Mouse (Mus musculus) liver, embryonic 14.5 days (tissue): ENCODE results near the gene Necab2. TPM values are rescaled to one million over a fixed set of nuclear protein-coding genes. Genes with fewer than 3 reads are reported as not detected.

Source experiments
- ATAC-seq: fragments of 200-750 bp; cut with Nextera tagmentation; 2 replicates; pipeline ENCODE4 v1.8.0; 2017; ENCODE audit warnings: moderate number of reproducible peaks, mild to moderate bottlenecking, moderate library complexity; ENCODE audit not compliant: insufficient read depth
- DNase-seq, 3 experiments: peaks; one replicate each; pipeline ENCODE4 v3.0.0-alpha.2; 2012 to 2013; ENCODE audit warnings: low read depth in 3 of 3, low spot score in 3 of 3
- H3K27ac ChIP-seq: fragments of 300-500 bp; sonication (generic); 2 replicates; pipeline ENCODE4 v1.5.1; 2014; ENCODE audit warnings: moderate library complexity, mild to moderate bottlenecking, control low read depth, inconsistent platforms
- H3K27me3 ChIP-seq: fragments of 300-500 bp; sonication (generic); 2 replicates; pipeline ENCODE4 v1.6.1; 2014; ENCODE audit warnings: mild to moderate bottlenecking, low read length, moderate library complexity; ENCODE audit not compliant: control insufficient read depth, insufficient read depth
- H3K36me3 ChIP-seq: fragments of 300-500 bp; sonication (generic); replicated peaks from 2 replicates; pipeline ENCODE4 v1.6.1; 2014; ENCODE audit warnings: low read depth; ENCODE audit not compliant: control insufficient read depth, insufficient read depth
- H3K4me1 ChIP-seq, 2 experiments: fragments of 200-500 bp in 1 of 2; fragments of 300-500 bp in 1 of 2; sonication (generic) in 1 of 2; replicated peaks; 2 replicates each; pipeline ENCODE4 v1.6.1; 2012 to 2014; ENCODE audit warnings: antibody characterized with exemption in 1 of 2, inconsistent platforms in 1 of 2, low read length in 1 of 2; ENCODE audit not compliant: control insufficient read depth in 2 of 2, insufficient read depth in 2 of 2
- H3K4me2 ChIP-seq: fragments of 300-500 bp; sonication (generic); 2 replicates; pipeline ENCODE4 v1.6.1; 2014; ENCODE audit warnings: low read depth, mild to moderate bottlenecking, control low read depth, moderate library complexity
- H3K4me3 ChIP-seq, 2 experiments: fragments of 200-500 bp in 1 of 2; fragments of 300-500 bp in 1 of 2; sonication (generic) in 1 of 2; 2 replicates each; pipeline ENCODE4 v1.5.1; 2012 to 2014; ENCODE audit warnings: low read depth in 2 of 2, low read length in 2 of 2, mild to moderate bottlenecking in 2 of 2, control low read depth in 1 of 2, inconsistent platforms in 1 of 2, moderate library complexity in 1 of 2; ENCODE audit not compliant: insufficient read depth in 1 of 2
- H3K9ac ChIP-seq: fragments of 300-500 bp; sonication (generic); replicated peaks from 2 replicates; pipeline ENCODE4 v1.6.1; 2014; ENCODE audit warnings: mild to moderate bottlenecking, control low read depth, moderate library complexity
- H3K9me3 ChIP-seq: fragments of 300-500 bp; sonication (generic); 2 replicates; pipeline ENCODE4 v1.6.1; 2016; ENCODE audit warnings: low read length, mixed read lengths; ENCODE audit not compliant: control insufficient read depth
- CTCF ChIP-seq: IDR thresholded peaks from 2 replicates; pipeline ENCODE4 v1.5.1; 2016; ENCODE audit warnings: antibody characterized with exemption, low read depth, control low read depth
- EP300 ChIP-seq: IDR thresholded peaks from 2 replicates; pipeline ENCODE4 v1.6.1; 2016; ENCODE audit warnings: antibody characterized with exemption, low read depth
- WGBS: fragments of 180-500 bp; shearing (Covaris S2); extraction: QIAGEN DNeasy Blood & Tissue Kit; methylation state at CpG from one replicate; pipeline ENCODE4 v1.1.7; 2014; ENCODE audit not compliant: insufficient replicate concordance; 5-methylcytosine and 5-hydroxymethylcytosine counted together
- polyA plus RNA-seq, 2 experiments: library from polyadenylated mRNA; depleted of rRNA in 1 of 2; stranded (reverse) in 1 of 2; unstranded in 1 of 2; fragments of >200 nt; fragmentation: Nextera tagmentation in 1 of 2; extraction: Ambion mirVana in 1 of 2; gene quantifications; 2 replicates each; pipeline versions ENCODE4 v1.2.1 to v1.2.3; 2012 to 2014

The Necab2 gene
- polyA plus RNA-seq, 2 experiments = 0.06 TPM; not detected in 1

DNA sequence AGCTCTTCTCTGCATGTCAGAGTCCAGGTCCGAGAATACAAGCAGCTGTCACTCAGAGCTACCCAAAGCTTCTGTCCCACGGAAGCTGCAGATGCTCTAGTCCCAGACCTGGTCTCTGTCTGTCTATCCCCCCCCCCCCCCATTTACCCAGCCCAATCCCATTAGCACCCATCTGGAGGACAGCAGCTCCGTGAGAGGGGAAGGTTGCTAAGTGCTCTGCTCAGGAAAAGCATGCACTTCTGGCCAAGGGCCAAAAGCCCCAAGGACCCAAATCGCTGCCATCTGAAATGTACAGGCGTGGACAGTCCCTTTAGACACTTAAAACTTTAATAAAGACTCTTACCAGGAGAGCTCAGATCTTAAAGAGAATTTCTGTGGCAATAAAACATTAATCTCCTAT lies 70.2 kb downstream of the Necab2 start:
- Histone ChIP-seq H3K27ac (no peak overlapping the region), H3K27me3 (no peaks in the 10 kb centered on the region), H3K9me3 (no peaks in the 10 kb centered on the region), H3K9ac (no peak overlapping the region), H3K4me2 (no peak overlapping the region), H3K36me3 (peaks cover 70% of the 10 kb centered on the region), H3K4me1 (no peaks in the 10 kb centered on the region; a peak in 1 of 4 replicates), H3K4me3 (no peak overlapping the region)
- ATAC-seq (no peak), DNase-seq (no peak)
- WGBS = 73% methylated on average over 5 of the region's 5 CpGs
- TF ChIP-seq CTCF (no peak), EP300 (no peak)

DNA sequence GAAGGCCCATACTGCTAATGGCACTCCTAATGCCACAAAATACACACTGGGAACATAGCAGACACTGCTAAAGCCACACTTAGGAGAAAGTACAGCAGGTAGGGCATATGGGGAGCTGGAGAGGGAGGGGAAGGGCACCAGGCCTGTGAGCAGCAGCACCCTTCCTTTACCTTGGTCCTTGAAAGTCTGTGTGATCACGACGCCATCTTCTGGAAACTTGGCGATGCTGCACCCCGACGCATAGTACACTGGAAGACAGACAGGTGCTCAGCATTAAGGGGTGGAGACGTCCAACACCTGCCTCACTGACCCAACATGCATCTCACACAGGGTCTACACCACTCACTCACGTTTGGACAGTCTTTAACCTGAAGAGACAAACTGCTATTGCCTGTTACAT lies 73.6 kb downstream of the Necab2 start:
- Histone ChIP-seq H3K9ac (no peak overlapping the region), H3K27me3 (no peaks in the 10 kb centered on the region), H3K4me3 (no peak overlapping the region), H3K4me2 (no peak overlapping the region), H3K36me3 (peaks cover 77% of the 10 kb centered on the region), H3K9me3 (no peaks in the 10 kb centered on the region), H3K27ac (no peak overlapping the region), H3K4me1 (no peaks in the 10 kb centered on the region; a peak in 1 of 4 replicates)
- ATAC-seq (no peak), DNase-seq (no peak)
- TF ChIP-seq EP300 (no peak), CTCF (peak; percentile 47)
- WGBS = 73% methylated on average over 7 of the region's 7 CpGs

Other genes starting within 250 kb of the Necab2 start
- gene Hsbp1, start 102.2 kb upstream of the Necab2 start, polyA plus RNA-seq (2012; rRNA removed) = 29.8 and 54.1 TPM in 2 replicates
- gene Hsbp1, start 102.2 kb upstream of the Necab2 start, polyA plus RNA-seq (2014; fragmentation: Nextera tagmentation; extraction: Ambion mirVana) = 78.0 and 79.4 TPM in 2 replicates
- gene Mlycd, start 51.8 kb upstream of the Necab2 start, polyA plus RNA-seq (2012; rRNA removed) = 6.0 and 6.4 TPM in 2 replicates
- gene Mlycd, start 51.8 kb upstream of the Necab2 start, polyA plus RNA-seq (2014; fragmentation: Nextera tagmentation; extraction: Ambion mirVana) = 8.1 and 9.6 TPM in 2 replicates
- gene Osgin1, start 12.6 kb upstream of the Necab2 start, polyA plus RNA-seq (2012; rRNA removed) = 18.8 and 23.0 TPM in 2 replicates
- 16.0 and 17.0 TPM in 2 replicates for gene Osgin1, start 12.6 kb upstream of the Necab2 start, polyA plus RNA-seq (2014; fragmentation: Nextera tagmentation; extraction: Ambion mirVana)
- gene Slc38a8, start 55.0 kb downstream of the Necab2 start, polyA plus RNA-seq (2012; rRNA removed) = 0.02 TPM in 1 of 2 replicates, not detected in the other
- not detected in 2 replicates for gene Slc38a8, start 55.0 kb downstream of the Necab2 start, polyA plus RNA-seq (2014; fragmentation: Nextera tagmentation; extraction: Ambion mirVana)
- 18.2 and 23.7 TPM in 2 replicates for gene Mbtps1, start 112.0 kb downstream of the Necab2 start, polyA plus RNA-seq (2012; rRNA removed)
- 19.6 and 21.4 TPM in 2 replicates for gene Mbtps1, start 112.0 kb downstream of the Necab2 start, polyA plus RNA-seq (2014; fragmentation: Nextera tagmentation; extraction: Ambion mirVana)
- gene Hsdl1, start 128.5 kb downstream of the Necab2 start, polyA plus RNA-seq (2012; rRNA removed) = 6.9 and 7.5 TPM in 2 replicates
- 17.0 and 19.3 TPM in 2 replicates for gene Hsdl1, start 128.5 kb downstream of the Necab2 start, polyA plus RNA-seq (2014; fragmentation: Nextera tagmentation; extraction: Ambion mirVana)
- 0.03 and 0.06 TPM in 2 replicates for gene Dnaaf1, start 128.5 kb downstream of the Necab2 start, polyA plus RNA-seq (2012; rRNA removed)
- gene Dnaaf1, start 128.5 kb downstream of the Necab2 start, polyA plus RNA-seq (2014; fragmentation: Nextera tagmentation; extraction: Ambion mirVana) = 0.04 and 0.13 TPM in 2 replicates
- 6.6 and 6.9 TPM in 2 replicates for gene Taf1c, start 158.5 kb downstream of the Necab2 start, polyA plus RNA-seq (2012; rRNA removed)
- gene Taf1c, start 158.5 kb downstream of the Necab2 start, polyA plus RNA-seq (2014; fragmentation: Nextera tagmentation; extraction: Ambion mirVana) = 4.7 and 5.2 TPM in 2 replicates
- gene Adad2, start 166.0 kb downstream of the Necab2 start, polyA plus RNA-seq (2012; rRNA removed) = not detected in 2 replicates
- not detected in 2 replicates for gene Adad2, start 166.0 kb downstream of the Necab2 start, polyA plus RNA-seq (2014; fragmentation: Nextera tagmentation; extraction: Ambion mirVana)
- gene Kcng4, start 189.0 kb downstream of the Necab2 start, polyA plus RNA-seq (2012; rRNA removed) = not detected in 2 replicates
- gene Kcng4, start 189.0 kb downstream of the Necab2 start, polyA plus RNA-seq (2014; fragmentation: Nextera tagmentation; extraction: Ambion mirVana) = not detected in 2 replicates
- gene Wfdc1, start 219.6 kb downstream of the Necab2 start, polyA plus RNA-seq (2012; rRNA removed) = 0.95 and 0.99 TPM in 2 replicates
- 1.3 and 2.1 TPM in 2 replicates for gene Wfdc1, start 219.6 kb downstream of the Necab2 start, polyA plus RNA-seq (2014; fragmentation: Nextera tagmentation; extraction: Ambion mirVana)